In the genomic region with DNA sequence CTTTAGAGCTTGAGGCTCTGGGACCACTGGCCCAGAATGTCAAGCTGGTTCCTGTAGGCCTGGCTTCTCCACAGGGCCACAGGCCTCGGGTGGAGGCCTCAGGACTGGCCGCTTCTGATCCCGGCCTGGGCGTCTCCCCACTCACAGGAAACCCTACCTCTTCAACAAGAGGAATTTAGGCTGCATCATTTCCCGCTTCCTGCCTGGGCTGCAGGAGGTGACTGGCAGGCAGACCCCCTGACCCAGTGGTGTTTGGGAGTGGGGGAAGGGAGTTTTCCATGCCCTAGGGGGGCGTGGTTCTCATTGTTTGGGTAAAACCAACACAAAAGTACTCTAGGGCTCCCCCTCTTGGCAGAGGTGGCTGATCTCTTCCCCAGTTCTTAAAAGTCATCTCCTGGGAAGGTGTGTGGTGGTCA, we compare ENCODE assay signal across 9 mouse cellular contexts. TPM values are rescaled to one million over a fixed set of nuclear protein-coding genes. Genes with fewer than 3 reads are reported as not detected.
DNase-seq lines count a peak whose midpoint lies in the region; ATAC-seq and TF ChIP-seq lines count a peak whose summit lies in the region.
"Had no signal": no experiment of that assay in that cellular context is flagged by ENCODE, and none has a peak within 500 bp of the region (broad histone marks: within the 10 kb centered on the region; RNA-seq: fewer than 3 reads in every experiment).

No protein-coding gene starts in this region.

- intact Hi-C loops in gastrocnemius, adult 2 months (cut with DNase I), result no loop called here
- intact Hi-C loops in gastrocnemius, postnatal 36 days (cut with DNase I), result no loop called here

- 0 out of 2 replicates have a peak overlapping the region, but pooled peaks have one; percentile 12 for H3K9ac ChIP-seq in intestine, embryonic 16.5 days (ENCODE audit: low read depth, low read length)

- no peak for ATAC-seq in intestine, embryonic 16.5 days

- no peaks in the 10 kb centered on the region for H3K9me3 ChIP-seq in intestine, embryonic 16.5 days (ENCODE audit: control insufficient read depth, low read length)

- H3K4me3 ChIP-seq in gastrocnemius, adult 2 months, result peak overlapping the region; percentile 50
- H3K4me3 ChIP-seq in bone marrow macrophage, adult 2 months (ENCODE audit: insufficient read depth, low read length), result no peak overlapping the region
- no peak overlapping the region for H3K4me3 ChIP-seq in intestine, embryonic 16.5 days (ENCODE audit: low read length)

- DNase-seq in gastrocnemius, adult 2 months, result peak; percentile 58
- DNase-seq in gastrocnemius, postnatal 36 days, result no peak
- peak; percentile 99 for DNase-seq in heart, adult 11 months
- DNase-seq in lung, adult 18-20 months, result peak; percentile 85 to 91
- DNase-seq in spleen, postnatal 36 days (ENCODE audit: low spot score in 2 of 2), result peak; percentile 58 to 64
- DNase-seq in right cerebral cortex, adult 18-20 months, result no peak

- no peak overlapping the region for H3K4me2 ChIP-seq in intestine, embryonic 16.5 days (ENCODE audit: low read depth, low read length)

- peaks cover 35% of the 10 kb centered on the region for H3K4me1 ChIP-seq in bone marrow macrophage, adult 2 months (ENCODE audit: control insufficient read depth, insufficient read depth, low read length)
- peaks cover 48% of the 10 kb centered on the region for H3K4me1 ChIP-seq in intestine, embryonic 16.5 days (ENCODE audit: control insufficient read depth, insufficient read depth, low read length)

- H3K27ac ChIP-seq in gastrocnemius, adult 2 months, result peak overlapping the region; percentile 90
- H3K27ac ChIP-seq in bone marrow macrophage, adult 2 months (ENCODE audit: insufficient read depth, low read depth, low read length), result no peak overlapping the region
- H3K27ac ChIP-seq in intestine, embryonic 16.5 days (ENCODE audit: low read length), result peak overlapping the region; percentile 65

- TF ChIP-seq POLR2A in bone marrow macrophage, adult 2 months (IDR thresholded peaks at IDR 0.05; ENCODE audit: borderline replicate concordance, low read depth, low read length), result no peak

- H3K27me3 ChIP-seq in intestine, embryonic 16.5 days (replicated peaks; ENCODE audit: control insufficient read depth, insufficient read depth, low read length), result no peaks in the 10 kb centered on the region

- peak; percentile 59 for TF ChIP-seq CTCF in gastrocnemius, adult 2 months (IDR thresholded peaks at IDR 0.05)
- TF ChIP-seq CTCF in bone marrow macrophage, adult 2 months (IDR thresholded peaks at IDR 0.05; ENCODE audit: low read depth, low read length), result peak; percentile 49

- 32% methylated on average over 6 of the region's 6 CpGs for WGBS in intestine, embryonic 16.5 days

- H3K36me3 ChIP-seq in intestine, embryonic 16.5 days (ENCODE audit: control insufficient read depth, insufficient read depth, low read length), result peaks cover 6% of the 10 kb centered on the region; the same call in 1 of the 2 replicates

RNA-seq across cellular contexts. Expression of a gene that starts 4.0 kb away (rescaled TPM):
- total RNA-seq in gastrocnemius, adult 2 months (2021), result 10 to 100 TPM; 25.9 to 33.3 TPM
- total RNA-seq in gastrocnemius, postnatal 36 days (2021), result 10 to 100 TPM; 23.9 to 25.5 TPM
- polyA plus RNA-seq in bone marrow macrophage, adult 2 months (2012; ENCODE audit: insufficient read depth, insufficient read length, missing spikeins), result 29.4 and 34.0 TPM in 2 replicates
- 12.2 and 12.8 TPM in 2 replicates for polyA plus RNA-seq in intestine, embryonic 16.5 days (2015; fragmentation: Nextera tagmentation; extraction: Ambion mirVana)

RNA-seq across cellular contexts. Expression of a gene that starts 7.9 kb away (rescaled TPM):
- 10 to 100 TPM in 1 of 2 experiments, 1 to 10 TPM in 1; 9.5 to 10.8 TPM for total RNA-seq in gastrocnemius, adult 2 months (2021)
- total RNA-seq in gastrocnemius, postnatal 36 days (2021), result 1 to 10 TPM; 7.3 to 8.3 TPM
- polyA plus RNA-seq in bone marrow macrophage, adult 2 months (2012; ENCODE audit: insufficient read depth, insufficient read length, missing spikeins), result 5.0 and 5.1 TPM in 2 replicates
- polyA plus RNA-seq in intestine, embryonic 16.5 days (2015; fragmentation: Nextera tagmentation; extraction: Ambion mirVana), result 1.6 and 1.7 TPM in 2 replicates

RNA-seq across cellular contexts. Expression of a gene that starts 17.6 kb away (rescaled TPM):
- under 1 TPM; 0.18 to 0.50 TPM for total RNA-seq in gastrocnemius, adult 2 months (2021)
- total RNA-seq in gastrocnemius, postnatal 36 days (2021), result under 1 TPM; 0.28 to 0.52 TPM
- polyA plus RNA-seq in bone marrow macrophage, adult 2 months (2012; ENCODE audit: insufficient read depth, insufficient read length, missing spikeins), result 10.4 and 10.5 TPM in 2 replicates
- polyA plus RNA-seq in intestine, embryonic 16.5 days (2015; fragmentation: Nextera tagmentation; extraction: Ambion mirVana), result 4.0 and 4.7 TPM in 2 replicates

RNA-seq across cellular contexts. Expression of a gene that starts 18.4 kb away (rescaled TPM):
- 1 to 10 TPM; 2.3 to 5.0 TPM for total RNA-seq in gastrocnemius, adult 2 months (2021)
- total RNA-seq in gastrocnemius, postnatal 36 days (2021), result 1 to 10 TPM; 2.9 to 3.6 TPM
- polyA plus RNA-seq in bone marrow macrophage, adult 2 months (2012; ENCODE audit: insufficient read depth, insufficient read length, missing spikeins), result 13.1 and 15.7 TPM in 2 replicates
- polyA plus RNA-seq in intestine, embryonic 16.5 days (2015; fragmentation: Nextera tagmentation; extraction: Ambion mirVana), result 24.1 and 24.3 TPM in 2 replicates

RNA-seq across cellular contexts. Expression of a gene that starts 21.6 kb away (rescaled TPM):
- total RNA-seq in gastrocnemius, adult 2 months (2021), result not detected
- not detected for total RNA-seq in gastrocnemius, postnatal 36 days (2021)
- polyA plus RNA-seq in bone marrow macrophage, adult 2 months (2012; ENCODE audit: insufficient read depth, insufficient read length, missing spikeins), result 0.32 TPM in 1 of 2 replicates, not detected in the other
- polyA plus RNA-seq in intestine, embryonic 16.5 days (2015; fragmentation: Nextera tagmentation; extraction: Ambion mirVana), result 0.10 and 0.12 TPM in 2 replicates
- total RNA-seq: adrenal gland, adult 18-20 months had no signal

Comparison
In these comparisons a context has a peak if more than half of its experiments do, and no peak if none do; other contexts are left out.
1. DNase-seq: peak in gastrocnemius, adult 2 months (single experiment), heart, adult 11 months (single experiment), lung, adult 18-20 months (2 of 2) and spleen, postnatal 36 days (2 of 2); none in gastrocnemius, postnatal 36 days (0 of 2) and right cerebral cortex, adult 18-20 months (single experiment).